Mouse (Mus musculus): ENCODE measurements around the gene Tfap4.

Tfap4 gene

GRCm38 (mm10) chr16:4559715-4560144 lies at the start of gene Tfap4:
TSS of gene Tfap4 (minus strand) at chr16:4559854.
- DNase-seq (ENCODE audit: low read depth, low spot score): peak; percentile 95

DNA sequence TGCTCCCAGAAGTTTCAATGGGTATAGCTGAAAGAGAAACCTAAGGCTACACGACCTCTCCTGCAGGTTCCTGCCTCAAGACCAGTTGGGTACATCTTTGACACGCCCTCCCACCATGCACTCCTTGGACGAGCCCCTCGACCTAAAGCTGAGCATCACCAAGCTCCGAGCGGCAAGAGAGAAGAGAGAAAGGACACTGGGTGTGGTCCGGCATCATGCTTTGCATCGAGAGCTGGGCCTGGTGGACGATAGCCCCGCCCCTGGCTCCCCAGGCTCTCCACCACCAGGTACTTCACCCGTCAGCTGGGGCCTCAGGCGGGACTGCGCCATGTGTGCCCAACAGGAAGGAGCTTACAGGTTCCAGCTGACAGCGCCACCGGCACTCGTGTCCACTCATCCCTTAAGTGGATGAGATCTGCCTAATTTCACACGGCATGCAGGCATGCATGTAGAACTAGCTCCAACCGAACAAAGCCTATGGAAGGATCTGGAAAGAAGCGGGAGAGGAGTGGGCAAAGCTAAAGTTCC lies 48.9 kb upstream of the Tfap4 start:
- no peak for DNase-seq (ENCODE audit: low read depth, low spot score)

- peak; percentile 83 for DNase-seq (ENCODE audit: low read depth, low spot score)
These were observed 48.3 kb upstream of the Tfap4 start for GRCm38 (mm10) chr16:4607818-4608531.

- no peak for DNase-seq (ENCODE audit: low read depth, low spot score)
These were observed 46.9 kb upstream of the Tfap4 start for GRCm38 (mm10) chr16:4606431-4607084.

DNA sequence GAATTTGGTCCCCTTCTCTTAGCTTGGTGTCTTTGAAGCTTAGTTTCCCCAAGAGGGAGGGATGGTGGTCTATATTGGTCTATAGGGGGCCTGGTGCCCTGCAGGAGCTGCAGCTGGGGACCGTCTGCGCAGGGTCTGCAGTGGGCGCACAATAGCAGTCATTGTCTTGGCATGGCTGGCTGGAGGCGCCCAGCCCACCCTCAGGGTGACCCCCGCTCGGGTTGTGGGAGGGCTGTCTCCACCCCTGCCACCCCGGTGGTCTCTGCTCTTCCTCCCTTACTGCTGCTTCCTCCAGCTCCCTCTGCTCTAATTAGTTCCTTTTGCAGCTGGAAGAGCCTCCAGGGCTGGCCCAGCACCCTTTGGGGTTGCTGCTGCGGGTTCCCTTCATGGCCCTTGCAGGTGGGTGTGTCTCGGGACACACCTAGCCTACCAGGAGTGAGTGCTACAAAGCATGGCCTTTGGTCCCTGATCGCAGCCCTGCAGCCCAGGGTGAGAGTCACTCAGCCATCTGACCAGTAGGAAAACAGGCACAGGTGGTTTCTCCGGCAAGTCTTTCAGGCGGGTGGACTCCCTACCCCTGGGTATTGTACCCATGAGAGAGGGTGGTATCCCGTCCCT lies 46.0 kb upstream of the Tfap4 start:
- DNase-seq (ENCODE audit: low read depth, low spot score): no peak

- DNase-seq (ENCODE audit: low read depth, low spot score): no peak
These were observed 44.7 kb upstream of the Tfap4 start for GRCm38 (mm10) chr16:4604293-4604837.

DNA sequence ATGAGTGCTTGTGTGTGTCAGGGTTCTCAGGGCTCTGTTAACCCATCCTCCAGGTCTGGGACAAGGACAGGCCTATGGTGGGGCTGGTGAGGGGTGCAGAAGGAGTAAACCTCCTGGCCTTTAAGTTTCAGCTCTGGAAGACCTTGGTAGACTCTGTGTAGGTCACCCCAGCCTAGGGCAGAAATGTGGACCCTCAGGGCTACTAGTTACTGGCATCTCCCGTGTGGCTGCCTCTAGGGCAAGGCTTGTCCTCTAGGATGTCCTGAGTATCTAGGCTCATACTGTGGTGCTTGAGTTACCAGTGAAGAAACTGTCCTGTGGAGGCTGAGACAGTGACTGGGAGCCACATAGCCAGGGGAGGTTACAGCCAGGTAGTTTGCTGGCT lies 43.8 kb upstream of the Tfap4 start:
- no peak for DNase-seq (ENCODE audit: low read depth, low spot score)

DNA sequence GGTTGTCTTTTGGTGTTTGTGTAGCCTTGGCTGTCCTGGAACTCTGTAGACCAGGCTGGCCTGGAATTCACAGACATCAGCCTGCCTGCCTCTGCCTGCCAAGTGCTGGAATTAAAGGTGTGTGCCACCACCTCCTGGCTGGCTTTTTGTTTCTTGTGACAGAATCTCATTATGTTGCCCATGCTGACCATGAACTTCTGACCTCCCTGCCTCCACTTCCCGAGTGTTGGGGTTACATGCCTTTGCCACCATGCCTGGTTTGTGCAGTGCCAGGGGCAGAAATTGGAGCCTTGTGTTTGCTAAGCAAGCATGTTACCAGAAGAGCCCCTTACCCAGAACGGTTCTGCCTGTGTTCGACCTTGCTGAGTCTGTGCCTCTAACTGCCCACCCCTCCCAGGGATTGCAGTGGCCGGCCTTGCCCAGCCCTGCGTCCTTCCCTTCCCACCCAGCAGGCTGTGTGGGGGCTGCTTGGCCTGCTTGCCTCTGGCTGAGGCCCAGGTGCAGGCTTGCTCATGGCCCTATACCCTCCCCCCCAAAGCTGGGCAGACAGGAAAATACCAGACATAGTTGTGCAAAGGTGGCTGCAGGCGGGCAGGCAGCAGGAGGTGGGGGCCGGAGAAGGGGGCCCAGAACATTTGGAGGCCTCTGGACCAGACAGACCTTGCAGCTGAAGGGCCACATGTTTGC lies 43.3 kb upstream of the Tfap4 start:
- no peak for DNase-seq (ENCODE audit: low read depth, low spot score)

DNA sequence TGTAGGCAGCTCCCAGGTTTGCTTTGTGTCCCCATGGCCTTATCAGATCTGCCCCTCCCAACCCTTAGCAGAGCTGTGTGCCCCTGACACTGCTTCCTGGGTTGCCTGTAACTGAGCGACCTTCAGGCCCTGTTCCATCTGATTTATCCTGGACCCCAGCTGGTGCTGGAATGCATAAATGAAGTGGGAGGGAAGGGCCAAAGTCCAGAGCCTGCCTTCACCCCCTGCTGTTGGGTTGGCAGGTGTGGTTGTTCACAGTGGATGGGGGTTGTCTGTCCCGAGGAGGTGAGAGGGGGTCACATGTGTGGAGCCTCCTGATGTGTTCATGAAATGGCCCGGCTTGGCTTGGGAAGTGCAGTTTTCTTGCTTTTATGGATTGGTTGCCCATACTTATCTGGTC lies 42.5 kb upstream of the Tfap4 start:
- DNase-seq (ENCODE audit: low read depth, low spot score): peak; percentile 91

GRCm38 (mm10) chr16:4600701-4601310 lies 41.2 kb upstream of the Tfap4 start:
- no peak for DNase-seq (ENCODE audit: low read depth, low spot score)

DNA sequence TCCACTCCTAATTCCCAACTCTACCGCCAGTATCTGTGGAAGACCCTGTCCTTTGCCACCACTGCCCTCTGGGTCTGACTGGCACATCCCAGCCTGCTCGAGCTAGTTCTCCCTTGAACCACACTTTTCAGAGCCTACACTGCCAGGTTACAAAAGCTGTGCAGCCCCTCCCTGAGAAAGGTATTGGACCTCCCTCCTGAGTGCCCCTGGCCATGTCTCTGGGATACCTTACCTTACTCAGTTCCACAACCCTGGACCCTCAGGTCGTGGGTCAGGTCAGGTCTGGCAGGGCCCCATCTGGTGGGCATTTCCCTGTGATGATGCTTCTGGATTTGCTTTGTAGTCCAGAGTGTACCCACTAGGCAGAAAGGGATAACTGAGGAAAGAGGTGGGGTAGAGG lies 40.0 kb upstream of the Tfap4 start:
- no peak for DNase-seq (ENCODE audit: low read depth, low spot score)

DNA sequence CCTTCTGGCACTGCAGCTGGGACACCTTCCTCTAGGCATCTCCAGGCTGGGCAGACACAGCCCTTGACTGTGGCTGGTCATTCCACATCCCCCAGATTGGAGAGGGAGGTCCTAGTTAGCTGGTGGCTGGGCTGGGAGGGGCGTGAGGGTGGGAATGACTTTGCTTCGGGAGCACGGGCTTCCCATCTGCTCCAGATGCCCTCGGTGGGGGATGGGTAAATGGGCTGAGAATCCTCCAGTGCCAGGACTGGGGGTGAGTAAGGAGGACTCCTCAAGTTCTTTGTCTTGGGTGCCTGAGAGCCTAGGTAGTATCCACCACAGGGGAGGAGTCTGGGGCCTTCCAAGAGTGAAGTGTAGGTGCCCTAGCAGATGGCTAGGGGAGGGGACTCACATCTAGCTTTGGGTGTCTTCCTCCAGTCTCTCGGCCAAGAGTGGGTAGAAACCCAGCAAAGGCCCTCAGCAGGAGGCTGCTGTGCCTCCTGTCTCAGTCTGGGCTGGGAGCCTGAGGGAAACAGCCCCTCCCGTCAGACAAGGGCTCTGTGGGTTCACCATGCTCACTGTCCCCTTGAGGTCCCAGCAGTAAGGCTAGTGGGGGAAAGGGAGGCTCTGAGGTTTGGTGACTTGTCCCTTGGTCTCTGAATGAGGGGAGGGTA lies 39.4 kb upstream of the Tfap4 start:
- no peak for DNase-seq (ENCODE audit: low read depth, low spot score)

DNA sequence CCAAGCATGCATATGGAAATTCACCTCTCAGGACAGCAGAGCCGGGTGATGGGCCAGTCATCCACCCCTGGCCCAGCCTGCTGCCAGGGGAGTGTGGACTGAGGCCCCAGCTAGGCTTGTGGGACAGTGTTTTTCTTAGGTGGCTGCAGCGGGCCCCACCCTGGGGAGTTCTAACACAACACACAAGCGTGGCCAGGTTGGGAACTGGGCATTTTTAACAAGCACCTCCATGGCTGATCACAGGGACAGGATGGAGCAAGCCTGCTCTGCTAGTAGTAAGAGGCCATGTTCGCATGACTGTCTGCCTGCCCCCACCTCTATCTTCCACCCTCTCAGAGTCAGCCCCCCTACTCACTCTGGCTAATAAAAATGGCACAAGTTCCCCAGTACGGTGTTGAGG lies 38.4 kb upstream of the Tfap4 start:
- DNase-seq (ENCODE audit: low read depth, low spot score): no peak

- no peak for DNase-seq (ENCODE audit: low read depth, low spot score)
These were observed 37.6 kb upstream of the Tfap4 start for GRCm38 (mm10) chr16:4597296-4597695.

GRCm38 (mm10) chr16:4596836-4597235 lies 37.2 kb upstream of the Tfap4 start:
- DNase-seq (ENCODE audit: low read depth, low spot score): no peak

DNA sequence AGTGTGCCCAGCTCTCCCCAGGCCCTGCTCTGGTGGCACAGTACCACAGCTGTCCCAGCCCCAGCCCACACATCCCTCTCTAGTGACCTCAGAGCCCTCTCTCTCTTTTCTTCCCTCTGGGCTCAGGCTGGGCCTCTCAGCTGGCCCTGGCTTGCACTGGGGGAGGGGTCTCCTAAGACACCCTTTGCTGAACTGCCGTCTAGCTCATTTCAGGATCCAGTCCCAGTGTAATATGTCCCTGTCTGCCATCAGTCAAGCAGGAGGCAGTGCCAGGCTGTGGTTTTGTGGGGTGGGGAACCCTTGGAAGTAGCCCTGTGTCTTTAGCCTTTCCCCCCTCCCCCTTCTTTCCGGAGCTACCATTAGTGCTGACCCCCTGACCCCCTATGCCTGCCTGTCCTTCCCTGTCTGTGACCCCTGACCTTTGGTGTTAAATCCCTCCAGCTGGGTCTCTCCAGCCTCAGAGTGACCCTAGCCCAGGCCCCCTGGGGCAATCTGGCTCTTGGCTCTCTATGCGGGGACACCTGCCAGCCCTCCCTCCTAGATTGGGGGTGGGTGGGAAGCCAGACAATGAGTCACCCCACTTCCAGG lies 36.6 kb upstream of the Tfap4 start:
- no peak for DNase-seq (ENCODE audit: low read depth, low spot score)

DNA sequence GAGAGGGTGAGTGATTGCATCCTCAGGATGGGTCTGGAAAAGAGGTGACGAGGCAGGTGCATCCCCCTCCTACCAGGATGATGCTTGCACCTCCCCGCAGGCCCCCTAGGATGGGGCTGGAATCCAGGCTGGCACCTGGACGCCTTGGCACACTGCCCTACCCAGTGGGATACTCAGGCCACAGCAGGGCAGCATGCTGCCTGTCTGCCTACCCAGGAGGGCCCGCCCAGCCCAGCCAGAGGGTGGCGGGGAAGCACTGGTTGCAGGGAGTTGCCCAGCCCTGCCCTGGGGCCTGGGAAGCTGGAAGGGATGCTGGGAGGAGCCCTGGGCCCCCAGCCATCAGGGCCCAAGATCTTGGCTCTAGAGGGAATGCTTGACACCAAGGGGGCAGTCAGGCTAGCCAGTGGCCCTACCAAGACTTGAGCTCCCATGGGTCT lies 35.9 kb upstream of the Tfap4 start:
- DNase-seq (ENCODE audit: low read depth, low spot score): no peak

- DNase-seq (ENCODE audit: low read depth, low spot score): no peak
These were observed 35.3 kb upstream of the Tfap4 start for GRCm38 (mm10) chr16:4594814-4595526.

- DNase-seq (ENCODE audit: low read depth, low spot score): peak; percentile 84
These were observed 34.5 kb upstream of the Tfap4 start, which contains the start of gene Glis2 for GRCm38 (mm10) chr16:4593971-4594813. TSS of gene Glis2 (plus strand) at chr16:4594713.
